Comparison of ENCODE assay signal across 8 mouse cellular contexts in the genomic region with DNA sequence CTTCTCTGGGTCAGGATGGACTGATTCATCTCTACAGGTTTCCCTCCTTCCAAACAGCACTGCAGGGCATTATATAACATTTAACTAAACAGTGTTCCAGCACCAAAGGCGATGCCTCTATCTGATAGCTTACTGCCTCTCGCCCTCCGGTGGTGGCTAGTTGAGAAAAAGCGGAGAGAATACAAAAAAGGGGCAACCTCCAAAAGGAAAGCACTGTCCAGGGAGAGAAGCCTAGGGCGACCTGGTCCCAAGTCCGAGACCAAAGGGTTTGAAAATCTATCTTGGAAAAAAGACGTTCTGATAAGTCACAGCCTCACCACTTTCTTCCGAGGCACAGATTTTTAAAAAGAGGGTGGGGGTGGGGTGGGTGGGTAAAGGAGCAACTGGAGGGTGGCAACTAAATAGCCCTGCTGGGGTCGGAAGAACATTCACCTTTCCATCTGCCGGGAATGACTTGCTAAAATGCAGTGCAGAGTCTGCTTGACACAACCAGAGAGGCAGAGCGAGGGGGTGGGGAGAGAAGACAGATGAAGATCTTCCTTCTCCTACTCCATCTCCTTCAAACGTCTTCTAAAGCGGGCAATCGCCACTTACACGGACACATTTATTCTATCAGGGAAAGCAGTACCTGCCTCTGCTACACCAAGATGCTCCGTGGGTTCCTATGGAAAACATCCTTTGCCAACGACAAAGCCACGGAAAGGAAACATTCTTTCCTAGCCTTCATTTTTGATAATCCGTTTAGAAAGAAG.
DNase-seq lines count a peak whose midpoint lies in the region; ATAC-seq and TF ChIP-seq lines count a peak whose summit lies in the region.

No protein-coding gene starts in this region.

- no peak for TF ChIP-seq EP300 in heart, adult 2 months (IDR thresholded peaks at IDR 0.05; ENCODE audit: insufficient read depth, low read depth, low read length)
- TF ChIP-seq EP300 in liver, postnatal 0 days (IDR thresholded peaks at IDR 0.05; ENCODE audit: low read depth): no peak

- H3K9ac ChIP-seq in heart, adult 2 months (ENCODE audit: low read depth, low read length): peak overlapping the region; percentile 52
- H3K9ac ChIP-seq in embryonic facial prominence, embryonic 15.5 days: peak overlapping the region; percentile 39
- peak overlapping the region; percentile 65 for H3K9ac ChIP-seq in kidney, embryonic 14.5 days (ENCODE audit: low read depth, low read length)
- H3K9ac ChIP-seq in liver, postnatal 0 days (replicated peaks): peak overlapping the region; percentile 45
- peak overlapping the region; percentile 54 for H3K9ac ChIP-seq in stomach, embryonic 14.5 days (replicated peaks; ENCODE audit: low read depth, low read length)

- no peaks in the 10 kb centered on the region for H3K9me3 ChIP-seq in embryonic facial prominence, embryonic 15.5 days (replicated peaks)
- H3K9me3 ChIP-seq in kidney, embryonic 14.5 days (ENCODE audit: control insufficient read depth, low read length): no peaks in the 10 kb centered on the region
- H3K9me3 ChIP-seq in liver, postnatal 0 days (ENCODE audit: low read length): no peaks in the 10 kb centered on the region
- H3K9me3 ChIP-seq in stomach, embryonic 14.5 days (ENCODE audit: control insufficient read depth, low read depth, low read length): no peaks in the 10 kb centered on the region

- H3K27ac ChIP-seq in heart, adult 2 months: peak overlapping the region; percentile 84
- peak overlapping the region; percentile 96 for H3K27ac ChIP-seq in embryonic facial prominence, embryonic 15.5 days (replicated peaks)
- peak overlapping the region; percentile 90 for H3K27ac ChIP-seq in kidney, embryonic 14.5 days (ENCODE audit: low read depth, low read length)
- peak overlapping the region; percentile 83 for H3K27ac ChIP-seq in liver, postnatal 0 days (ENCODE audit: low read depth)
- H3K27ac ChIP-seq in stomach, embryonic 14.5 days (ENCODE audit: low read length): peak overlapping the region; percentile 96

- no peak for TF ChIP-seq POLR2A in heart, adult 2 months (IDR thresholded peaks at IDR 0.05; ENCODE audit: insufficient read depth, low read depth, low read length)

- peak overlapping the region; percentile 60 for H3K4me2 ChIP-seq in embryonic facial prominence, embryonic 15.5 days (replicated peaks)
- H3K4me2 ChIP-seq in kidney, embryonic 14.5 days (replicated peaks; ENCODE audit: low read depth, low read length): peak overlapping the region; percentile 62
- H3K4me2 ChIP-seq in liver, postnatal 0 days (ENCODE audit: low read depth, low read length): peak overlapping the region; percentile 70
- peak overlapping the region; percentile 59 for H3K4me2 ChIP-seq in stomach, embryonic 14.5 days (replicated peaks; ENCODE audit: low read depth, low read length)

- TF ChIP-seq CTCF in heart, adult 2 months (IDR thresholded peaks at IDR 0.05): peak; percentile 30
- TF ChIP-seq CTCF in liver, postnatal 0 days (IDR thresholded peaks at IDR 0.05; ENCODE audit: low read depth): peak; percentile 24; the same call in 1 of the 2 replicates

- H3K4me3 ChIP-seq in heart, adult 2 months: peak overlapping the region; percentile 53
- peak overlapping the region; percentile 53 for H3K4me3 ChIP-seq in embryonic facial prominence, embryonic 15.5 days (replicated peaks)
- peak overlapping the region; percentile 50 for H3K4me3 ChIP-seq in kidney, embryonic 14.5 days (ENCODE audit: low read length)
- peak overlapping the region; percentile 42 for H3K4me3 ChIP-seq in liver, postnatal 0 days (ENCODE audit: low read depth, low read length)
- H3K4me3 ChIP-seq in stomach, embryonic 14.5 days (ENCODE audit: low read depth, low read length): peak overlapping the region; percentile 55

- intact Hi-C loops in heart, adult 2 months (cut with DNase I): loop anchor here (5.0 kb wide), 2 partner anchors 50 to 205 kb away; no protein-coding TSS in a partner anchor
- intact Hi-C loops in gastrocnemius, postnatal 36 days (cut with DNase I): loop anchor here (1.0 kb wide), 1 partner anchor 61 kb away; no protein-coding TSS in a partner anchor

- no peaks in the 10 kb centered on the region for H3K27me3 ChIP-seq in heart, adult 2 months (ENCODE audit: control insufficient read depth, insufficient read depth, low read length)
- no peaks in the 10 kb centered on the region for H3K27me3 ChIP-seq in embryonic facial prominence, embryonic 15.5 days
- no peaks in the 10 kb centered on the region for H3K27me3 ChIP-seq in kidney, embryonic 14.5 days (ENCODE audit: control insufficient read depth, insufficient read depth, low read length)
- no peaks in the 10 kb centered on the region for H3K27me3 ChIP-seq in liver, postnatal 0 days (ENCODE audit: insufficient read depth, low read length)
- no peaks in the 10 kb centered on the region for H3K27me3 ChIP-seq in stomach, embryonic 14.5 days (ENCODE audit: control insufficient read depth, insufficient read depth, low read length)

- ATAC-seq in embryonic facial prominence, embryonic 15.5 days (ENCODE audit: insufficient number of reproducible peaks, low FRiP score, low TSS enrichment, low read depth): no peak
- ATAC-seq in kidney, embryonic 14.5 days (ENCODE audit: low FRiP score, low TSS enrichment): no peak
- no peak for ATAC-seq in liver, postnatal 0 days
- no peak for ATAC-seq in stomach, embryonic 14.5 days (ENCODE audit: insufficient number of reproducible peaks, insufficient read depth, low FRiP score, low read depth)

- peak in 1 of 2 experiments; percentile 42 for DNase-seq in heart, adult 2 months
- DNase-seq in heart, postnatal 4 days: no peak
- peak; percentile 56 for DNase-seq in adrenal gland, adult 2 months
- DNase-seq in liver, postnatal 0 days: no peak
- no peak for DNase-seq in gastrocnemius, postnatal 36 days

- H3K79me2 ChIP-seq in heart, adult 2 months (replicated peaks; ENCODE audit: control insufficient read depth, insufficient read depth, low read length): peaks cover 5% of the 10 kb centered on the region

- WGBS in heart, adult 2 months: 4% methylated on average over 19 of the region's 19 CpGs
- 2% methylated on average over 19 of the region's 19 CpGs for WGBS in embryonic facial prominence, embryonic 15.5 days
- WGBS in kidney, embryonic 14.5 days: under 1% methylated on average over 19 of the region's 19 CpGs
- whole genome bisulfite sequencing in liver, postnatal 0 days (ENCODE audit: insufficient replicate concordance): 2% methylated on average over 19 of the region's 19 CpGs
- under 1% methylated on average over 19 of the region's 19 CpGs for WGBS in stomach, embryonic 14.5 days

- H3K36me3 ChIP-seq in heart, adult 2 months (ENCODE audit: control insufficient read depth, insufficient read depth, low read length): peaks cover 9% of the 10 kb centered on the region
- no peaks in the 10 kb centered on the region for H3K36me3 ChIP-seq in embryonic facial prominence, embryonic 15.5 days
- H3K36me3 ChIP-seq in kidney, embryonic 14.5 days (ENCODE audit: control insufficient read depth, insufficient read depth, low read length): no peaks in the 10 kb centered on the region
- no peaks in the 10 kb centered on the region for H3K36me3 ChIP-seq in liver, postnatal 0 days (replicated peaks; ENCODE audit: insufficient read depth, low read length)
- H3K36me3 ChIP-seq in stomach, embryonic 14.5 days (ENCODE audit: control insufficient read depth, insufficient read depth, low read length): no peaks in the 10 kb centered on the region

- peaks cover 18% of the 10 kb centered on the region for H3K4me1 ChIP-seq in heart, adult 2 months (ENCODE audit: control insufficient read depth, insufficient read depth, low read length)
- H3K4me1 ChIP-seq in embryonic facial prominence, embryonic 15.5 days: peaks cover 55% of the 10 kb centered on the region
- H3K4me1 ChIP-seq in kidney, embryonic 14.5 days (ENCODE audit: control insufficient read depth, insufficient read depth, low read length): peaks cover 23% of the 10 kb centered on the region
- H3K4me1 ChIP-seq in liver, postnatal 0 days (ENCODE audit: insufficient read depth): peaks cover 19% of the 10 kb centered on the region
- H3K4me1 ChIP-seq in stomach, embryonic 14.5 days (ENCODE audit: control insufficient read depth, insufficient read depth, low read length): peaks cover 46% of the 10 kb centered on the region
